Mouse (Mus musculus): ENCODE data around the gene Samd10. TPM values are rescaled to one million over a fixed set of nuclear protein-coding genes. Genes with fewer than 3 reads are reported as not detected.

The Samd10 gene
- total RNA-seq, 1 experiment from 2014 or later: 8.5 TPM

DNA sequence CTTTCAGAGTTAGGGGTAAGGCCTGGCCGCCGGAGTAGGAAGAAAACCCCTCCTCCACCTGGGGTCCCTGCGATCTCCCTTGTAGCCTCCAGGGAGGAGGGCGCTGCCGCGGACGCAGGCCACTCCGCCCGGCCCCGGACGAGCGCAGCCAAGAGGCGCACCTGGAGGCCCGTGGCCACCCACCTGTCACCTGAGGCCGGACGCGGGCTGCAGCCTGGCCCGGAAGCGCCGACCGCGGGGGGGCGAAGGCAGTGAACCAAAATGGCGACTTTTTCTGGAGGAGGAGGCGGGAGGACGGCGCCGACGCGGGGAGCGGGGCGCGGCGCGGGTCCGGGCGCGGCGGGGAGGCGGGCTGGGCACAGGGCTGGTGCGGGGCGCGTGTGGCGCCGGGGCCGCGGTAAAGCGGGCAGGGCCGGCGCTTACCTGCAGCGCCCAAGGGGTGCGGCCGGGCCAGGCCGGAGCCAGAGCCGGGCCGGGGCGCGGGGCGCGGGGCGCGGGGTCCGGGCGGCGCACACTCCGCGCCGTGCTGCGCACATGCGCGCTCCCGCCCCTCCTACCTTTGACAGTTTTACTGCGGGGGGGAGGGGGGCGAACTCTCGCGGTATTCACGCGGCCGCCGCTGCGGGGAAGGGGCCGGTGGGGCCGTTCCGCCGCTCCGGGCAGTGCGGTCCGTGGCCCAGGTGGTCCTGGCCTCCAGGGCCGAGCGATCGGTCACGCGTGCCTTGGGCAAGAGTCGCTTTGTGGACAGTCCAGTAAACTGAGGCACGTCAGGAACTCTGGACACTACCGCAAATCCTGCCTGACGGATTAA lies 6.6 kb downstream of the Samd10 start, which contains the start of gene Zfp512b:
TSS of gene Zfp512b (minus strand) at position 573 of the 811 bp plus-strand sequence.
- DNase-seq: peak; percentile 88

DNA sequence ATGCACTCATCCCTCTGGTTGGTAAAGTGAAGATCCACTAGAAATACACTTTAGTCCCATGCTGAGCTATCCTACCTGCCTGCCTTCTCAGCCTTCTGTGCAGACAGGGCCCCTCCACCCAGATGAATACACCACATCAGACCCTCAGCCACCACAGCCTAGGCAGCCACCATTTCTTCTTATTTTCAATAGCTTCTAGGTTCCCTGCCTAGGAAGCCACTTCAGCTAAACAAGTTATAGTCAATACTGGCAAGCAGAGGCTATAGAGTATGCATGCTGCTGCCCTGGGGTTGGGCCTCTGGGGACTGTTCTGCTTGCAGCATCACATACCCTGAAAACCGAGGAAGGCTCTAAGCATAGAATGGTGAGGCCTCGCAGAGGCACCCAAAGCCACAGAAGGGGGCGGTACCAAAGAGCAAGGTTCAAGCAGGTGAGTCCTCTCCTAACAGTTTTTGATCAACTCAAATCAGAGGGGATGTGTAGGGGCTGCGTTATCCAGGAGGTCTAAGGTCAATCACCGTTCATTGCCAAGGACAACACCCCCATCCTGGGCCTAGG lies 7.4 kb downstream of the Samd10 start, which contains the start of gene Prpf6:
TSS of gene Prpf6 (plus strand) at position 341 of the 558 bp plus-strand sequence.
- DNase-seq: peak; percentile 12

DNA sequence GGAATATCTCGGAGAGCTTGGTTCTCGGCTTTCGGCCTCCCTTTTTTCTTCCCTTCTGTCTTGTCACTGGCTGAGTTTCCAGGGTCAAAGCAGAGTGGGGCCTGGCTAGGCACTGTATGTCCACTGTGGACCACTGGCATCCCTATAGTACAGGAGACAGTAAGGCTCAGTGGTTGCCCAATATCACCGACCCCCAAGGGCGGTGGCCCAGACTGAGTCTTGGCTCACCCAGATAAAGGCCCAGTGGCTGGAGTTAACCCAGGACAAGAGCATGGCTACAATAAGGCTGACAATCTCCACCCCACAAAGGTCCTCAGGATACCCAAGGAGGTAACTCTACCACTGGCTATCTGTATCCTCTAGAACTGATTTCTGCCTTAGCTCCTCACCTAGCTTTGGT lies 8.5 kb downstream of the Samd10 start:
- DNase-seq: no peak

DNA sequence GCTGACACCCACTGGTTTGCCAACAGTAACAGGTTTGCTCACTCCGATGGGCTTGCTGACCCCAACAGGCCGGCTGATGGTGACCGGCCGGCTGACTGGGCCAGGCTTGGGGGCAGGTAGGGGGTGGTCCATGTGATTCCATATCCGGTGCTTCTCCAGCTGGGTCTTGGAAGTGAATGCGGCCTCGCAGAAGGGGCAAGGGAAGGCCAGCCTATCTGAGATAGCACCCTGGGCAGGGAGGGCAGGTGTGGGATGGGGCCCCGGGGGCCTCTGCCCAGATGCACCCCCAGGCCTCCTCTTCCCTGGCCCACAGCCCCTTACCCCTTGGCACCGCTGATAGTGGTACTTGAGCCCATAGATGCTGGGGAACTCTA lies 9.3 kb downstream of the Samd10 start:
- DNase-seq: peak; percentile 4

DNA sequence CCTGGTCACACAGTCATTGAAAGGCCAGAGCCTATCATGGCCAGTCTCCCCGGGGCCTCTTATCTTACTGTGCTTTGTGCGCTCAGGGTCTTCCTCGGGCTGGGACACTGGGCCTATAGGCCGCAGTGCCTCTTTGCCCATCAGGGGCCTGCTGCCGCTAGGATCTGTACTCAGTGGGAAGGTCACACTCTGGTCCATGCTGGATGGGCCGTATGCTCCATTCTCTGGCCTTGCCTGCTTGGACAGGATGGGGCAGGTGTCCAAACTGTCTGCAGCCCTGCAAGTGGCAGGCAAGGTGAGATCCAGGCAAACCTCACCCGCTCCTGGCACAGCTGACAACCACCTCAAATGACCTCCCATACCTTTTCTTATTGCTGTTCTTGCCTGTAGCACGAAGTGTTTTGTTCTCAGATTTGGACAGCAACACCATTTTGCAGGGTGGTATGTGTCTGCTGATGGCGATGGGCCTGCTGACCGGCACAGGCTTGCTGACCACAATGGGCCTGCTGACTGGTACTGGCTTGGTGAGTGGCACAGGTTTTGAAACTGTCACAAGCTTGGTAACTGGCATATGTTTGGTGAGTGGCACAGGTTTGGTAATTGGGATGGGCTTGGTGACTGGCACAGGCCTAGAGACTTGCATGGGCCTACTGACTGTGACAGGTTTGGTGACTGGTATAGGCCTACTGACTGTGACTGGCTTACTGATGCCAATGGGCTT lies 9.8 kb downstream of the Samd10 start:
- DNase-seq: peak; percentile 3

DNA sequence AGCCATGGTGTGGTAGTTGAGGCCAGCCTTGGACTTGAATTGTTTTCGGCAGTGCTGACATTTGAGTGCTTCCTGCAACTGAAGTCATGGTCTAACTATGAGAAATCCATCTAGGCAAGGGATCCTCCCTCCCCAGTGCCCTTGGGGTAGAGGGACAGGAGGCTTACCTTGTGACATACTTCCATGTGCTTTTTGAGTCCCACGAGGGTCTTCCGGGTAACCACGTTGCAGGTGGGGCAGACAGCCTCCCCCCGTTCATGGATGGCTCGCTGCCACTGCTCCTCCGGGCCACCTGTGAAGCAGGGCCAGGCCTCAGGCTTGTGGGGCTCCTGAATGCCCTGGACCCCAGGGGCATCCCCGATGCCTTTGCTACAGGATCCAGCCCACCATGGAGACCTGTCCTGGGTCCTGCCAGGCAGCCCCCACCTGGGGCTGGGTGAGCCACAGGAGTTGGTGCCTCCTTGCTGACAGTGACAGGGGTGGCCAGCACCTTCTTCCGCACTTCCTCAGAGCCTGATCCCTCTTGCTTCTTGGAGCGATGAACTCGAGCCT lies 10.7 kb downstream of the Samd10 start:
- DNase-seq: peak; percentile 16

DNA sequence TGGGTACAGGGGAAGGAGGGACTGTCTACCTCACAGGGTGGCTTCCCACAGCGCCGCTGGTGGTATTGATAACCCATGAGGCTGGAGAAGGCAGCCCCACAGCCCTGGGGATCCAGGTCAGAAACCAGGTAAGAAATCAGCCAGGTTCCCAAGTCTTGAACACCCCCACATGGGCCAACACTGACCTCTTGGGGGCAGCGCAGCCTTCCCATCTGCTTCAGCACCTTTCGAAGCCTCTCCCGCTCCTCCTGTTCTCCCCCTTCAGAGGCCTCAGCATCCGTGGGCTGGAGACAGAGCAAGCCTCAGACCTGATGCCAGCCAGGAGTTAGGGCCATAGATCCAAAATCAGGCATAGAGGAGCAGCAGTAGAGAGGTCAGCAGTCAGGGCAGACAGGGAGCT lies 11.2 kb downstream of the Samd10 start:
- peak; percentile 22 for DNase-seq

DNA sequence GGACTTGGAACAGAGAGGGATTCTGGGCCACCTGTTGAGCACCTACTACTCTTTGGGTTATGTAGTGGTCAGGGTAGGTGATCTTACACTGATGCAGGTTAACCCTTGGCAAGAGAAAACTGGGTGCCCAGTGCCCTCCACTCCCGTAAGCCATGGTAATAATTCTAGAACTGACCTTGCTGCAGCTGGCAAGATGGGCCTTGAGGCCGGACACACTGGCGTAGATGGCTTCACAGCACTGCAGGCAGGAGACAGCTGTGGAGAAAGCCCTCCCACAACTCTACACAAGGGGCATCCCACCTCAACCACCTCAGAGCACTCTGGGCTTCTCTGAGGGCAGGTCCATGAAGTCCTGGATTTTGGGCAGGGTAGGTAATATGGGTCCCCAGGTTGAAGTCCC lies 12.9 kb downstream of the Samd10 start:
- DNase-seq: peak; percentile 11

DNA sequence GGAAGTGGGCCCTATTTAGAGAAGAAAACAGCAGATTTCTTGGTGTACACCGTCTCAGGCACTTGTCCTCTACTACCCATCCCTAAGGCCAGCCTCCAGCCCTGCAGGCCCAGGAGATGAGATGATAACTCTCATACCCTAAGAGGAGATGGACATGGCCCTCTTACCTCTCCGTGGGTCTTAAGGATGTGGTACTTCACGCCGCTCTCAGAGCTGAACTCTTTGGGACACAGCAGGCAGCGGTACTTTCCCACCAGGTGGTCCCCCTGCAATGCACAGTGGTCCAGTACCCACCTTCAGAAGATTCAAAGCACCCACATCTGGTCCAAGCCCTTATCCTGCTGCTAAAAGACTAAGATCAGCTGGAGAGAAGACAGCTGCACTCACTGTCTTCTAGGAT lies 13.5 kb downstream of the Samd10 start:
- no peak for DNase-seq

DNA sequence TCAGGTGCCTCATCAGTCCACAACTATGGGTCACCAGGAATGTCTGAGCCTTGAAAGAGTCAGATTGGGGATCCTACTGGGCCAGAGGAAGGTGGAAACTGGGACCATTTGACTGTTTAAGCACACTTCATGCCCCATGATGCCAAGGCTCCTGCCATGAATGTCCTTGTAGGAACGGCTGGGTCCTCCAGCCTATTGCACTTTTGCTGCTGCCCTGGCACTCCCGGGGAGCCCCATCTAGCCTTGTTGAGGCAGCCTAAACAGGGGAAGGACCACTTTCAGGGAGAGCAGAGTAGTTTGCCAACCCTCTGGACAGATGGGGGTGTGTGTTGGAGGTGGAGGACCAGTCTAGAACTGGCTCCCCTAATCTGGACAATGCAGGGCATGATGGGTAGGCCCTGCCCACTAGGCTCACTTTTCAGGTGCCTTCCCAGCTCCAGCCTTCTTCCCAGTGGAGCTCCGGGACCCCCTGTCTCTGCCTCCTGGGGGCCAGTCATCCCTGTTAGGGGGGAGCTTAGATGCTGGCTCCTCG lies 14.5 kb downstream of the Samd10 start, which contains the start of gene Uckl1:
TSS of gene Uckl1 (minus strand) at position 482 of the 532 bp plus-strand sequence.
- no peak for DNase-seq

DNA sequence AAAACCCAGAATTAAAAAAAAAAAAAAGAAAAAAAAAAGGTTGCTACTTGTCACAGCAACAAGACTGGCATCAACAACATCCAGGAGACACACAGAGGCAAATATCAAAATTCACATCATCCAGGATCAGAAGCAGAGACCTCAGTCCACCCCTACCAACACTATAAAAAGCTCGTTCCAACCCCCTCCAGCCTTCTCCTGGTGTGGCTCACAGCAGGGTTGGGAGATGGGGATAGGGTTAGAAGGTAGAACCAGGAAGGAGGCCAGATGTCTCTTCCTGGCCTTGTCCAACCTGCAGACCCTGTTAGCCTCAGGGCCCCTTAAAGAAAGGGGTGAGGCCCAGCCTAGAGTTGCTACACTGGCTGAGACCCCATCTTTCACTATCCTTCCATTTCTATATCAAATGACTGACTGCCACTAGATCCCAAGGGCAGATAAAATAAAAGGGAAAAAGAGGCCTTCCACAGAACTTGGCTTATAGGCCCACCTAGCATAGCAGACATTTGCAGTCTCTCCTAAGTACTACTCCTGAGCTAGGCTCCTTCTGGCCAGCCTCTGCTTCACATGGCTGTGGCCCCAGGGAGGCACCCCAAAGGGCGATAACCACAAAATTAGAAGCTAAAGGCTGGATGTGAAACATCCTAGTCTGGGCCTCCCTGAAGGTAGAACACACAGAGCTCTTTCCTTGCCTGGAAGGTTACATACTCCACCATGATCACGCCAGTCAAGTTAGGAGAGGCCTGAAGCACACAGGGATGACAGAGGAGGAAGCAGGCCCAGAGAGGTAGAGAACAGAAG lies 15.4 kb downstream of the Samd10 start:
- no peak for DNase-seq

DNA sequence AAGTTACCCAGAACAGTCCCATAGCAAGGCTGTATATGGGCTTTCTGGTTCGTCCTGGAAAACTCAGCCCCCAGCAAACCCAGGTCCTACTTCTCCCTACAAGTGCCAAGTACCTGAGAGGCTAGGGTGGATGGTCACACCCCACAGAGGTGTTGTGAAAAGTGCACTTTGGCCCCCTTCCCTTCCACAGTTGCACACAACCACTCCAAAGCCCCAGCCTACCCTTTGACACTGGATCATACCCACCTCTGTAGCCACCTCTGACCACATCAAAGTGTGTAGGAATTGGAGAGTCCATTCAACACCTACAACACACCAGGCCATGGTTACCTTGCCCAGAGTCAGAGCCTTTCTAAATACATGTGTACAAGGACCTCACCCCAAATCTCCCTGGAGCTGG lies 16.1 kb downstream of the Samd10 start:
- DNase-seq: no peak

DNA sequence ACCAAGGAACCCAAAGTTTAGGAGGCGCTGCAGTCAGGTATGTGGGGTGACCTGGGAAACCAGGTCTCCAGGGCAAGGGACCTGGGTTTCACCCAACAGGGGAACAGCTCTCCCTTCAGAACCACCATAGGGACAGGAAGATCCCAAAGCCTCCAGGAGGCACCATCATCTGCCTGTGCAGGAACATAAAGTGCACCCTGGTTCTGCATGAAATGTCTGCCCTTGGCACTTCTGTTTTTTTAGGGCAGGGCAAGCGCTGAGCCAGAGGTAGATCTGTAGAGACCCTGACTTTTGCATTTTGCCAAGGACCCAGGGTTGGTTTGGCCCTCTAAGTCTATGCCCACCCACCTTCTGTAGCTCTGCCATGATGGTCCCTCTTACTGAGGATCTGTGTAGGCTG lies 16.7 kb downstream of the Samd10 start:
- DNase-seq: no peak

DNA sequence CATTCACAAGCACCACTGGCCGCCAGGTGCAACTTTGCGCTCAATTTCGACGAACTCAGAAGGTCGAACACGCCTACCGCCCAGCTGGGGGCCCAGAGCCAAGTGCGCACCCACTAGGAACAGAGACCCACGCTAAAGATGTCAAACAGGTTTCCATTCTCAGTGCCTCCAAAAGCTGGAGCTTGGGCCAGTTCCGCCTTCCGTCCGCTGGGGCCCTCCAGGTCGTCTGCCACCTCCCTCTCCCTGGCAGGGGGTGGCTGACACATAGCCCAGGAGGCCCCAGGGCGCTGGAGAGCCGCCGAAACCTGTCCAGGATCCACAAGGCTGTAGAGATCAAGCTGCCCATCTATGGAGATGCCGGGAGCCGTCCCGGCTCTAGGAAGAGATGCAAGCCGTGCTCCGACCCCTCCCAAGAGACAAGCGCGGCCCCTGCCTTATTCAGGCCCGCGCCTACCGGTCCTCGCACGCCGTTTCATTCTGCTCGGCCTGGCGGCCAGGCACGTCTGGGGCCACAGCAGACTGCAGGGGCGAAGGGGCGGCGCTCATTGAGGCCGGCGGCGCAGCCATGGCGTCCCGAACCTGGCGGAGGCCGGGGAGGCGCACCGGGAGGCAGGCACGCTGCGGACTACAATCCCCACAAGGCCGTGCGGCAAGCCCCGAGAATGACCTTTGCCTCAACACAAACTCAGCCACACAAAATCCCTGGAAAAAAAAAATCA lies 17.5 kb downstream of the Samd10 start:
- DNase-seq: peak; percentile 94

DNA sequence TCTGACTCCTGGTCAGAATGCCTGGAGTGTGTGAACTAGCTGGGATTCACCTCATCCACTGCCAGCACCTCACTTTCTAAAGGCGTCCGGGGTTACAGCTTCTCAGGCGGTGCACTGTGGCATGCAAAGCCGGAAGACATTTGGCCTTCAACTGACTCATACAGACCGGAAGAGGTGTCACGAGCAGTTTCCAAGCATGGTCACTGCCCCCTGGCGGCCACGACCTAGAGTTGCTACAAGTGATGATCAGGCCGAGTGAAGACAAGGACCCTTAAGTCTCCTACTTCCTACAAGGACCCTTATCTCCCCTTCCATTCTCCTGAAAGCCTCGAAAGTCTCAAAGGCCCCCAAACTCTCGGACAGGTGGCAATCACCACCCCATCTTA lies 18.0 kb downstream of the Samd10 start:
- peak; percentile 91 for DNase-seq

DNA sequence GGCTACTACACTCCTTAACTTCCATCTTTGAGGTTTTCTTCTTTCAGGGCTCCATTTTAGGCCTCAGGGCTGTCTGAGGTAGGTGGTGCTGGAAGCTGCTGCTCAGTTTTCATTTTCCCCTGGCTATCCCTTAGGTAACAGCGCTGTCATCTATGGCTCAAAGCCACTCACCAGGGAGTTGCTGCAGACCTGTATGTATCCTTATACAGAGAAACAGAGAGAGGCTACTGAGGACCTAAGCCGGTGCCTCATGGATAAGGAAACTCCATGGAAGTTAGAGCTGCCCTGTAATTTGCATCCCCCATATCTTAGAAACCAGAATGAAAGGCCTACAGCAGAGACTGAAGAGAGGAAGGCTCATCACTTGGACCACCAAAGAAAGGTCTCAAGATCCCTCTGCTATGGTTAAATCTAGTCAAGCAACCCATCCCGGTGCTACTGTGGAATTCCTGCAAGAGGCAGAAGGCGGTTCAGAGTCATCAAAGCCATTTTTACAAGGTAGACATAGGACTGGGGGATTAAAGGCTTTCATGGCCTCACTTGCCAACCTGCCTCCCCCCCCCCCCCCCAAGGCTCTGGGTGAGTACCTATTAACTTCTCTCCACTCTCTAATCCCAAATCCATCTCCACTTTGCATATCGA lies 18.8 kb downstream of the Samd10 start:
- DNase-seq: no peak

DNA sequence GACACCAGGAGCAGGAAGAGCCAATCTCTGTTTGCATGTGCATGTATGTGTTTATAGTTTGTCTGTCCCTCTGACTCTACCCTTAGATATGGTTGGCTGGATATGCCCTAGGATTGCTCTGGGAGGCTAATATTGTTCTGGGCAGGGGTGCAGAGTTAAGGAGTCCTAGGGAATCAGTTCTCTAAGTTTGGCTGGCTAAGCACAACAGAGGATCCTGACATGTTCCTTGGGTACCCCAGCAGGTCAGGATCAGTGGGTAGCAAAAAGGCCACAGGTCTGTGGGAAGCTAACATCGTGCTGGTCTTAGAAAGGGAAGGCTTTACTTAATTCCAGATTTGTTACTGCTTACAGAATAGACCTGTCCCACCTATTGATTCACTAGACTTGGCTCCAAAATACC lies 19.3 kb downstream of the Samd10 start:
- DNase-seq: no peak

DNA sequence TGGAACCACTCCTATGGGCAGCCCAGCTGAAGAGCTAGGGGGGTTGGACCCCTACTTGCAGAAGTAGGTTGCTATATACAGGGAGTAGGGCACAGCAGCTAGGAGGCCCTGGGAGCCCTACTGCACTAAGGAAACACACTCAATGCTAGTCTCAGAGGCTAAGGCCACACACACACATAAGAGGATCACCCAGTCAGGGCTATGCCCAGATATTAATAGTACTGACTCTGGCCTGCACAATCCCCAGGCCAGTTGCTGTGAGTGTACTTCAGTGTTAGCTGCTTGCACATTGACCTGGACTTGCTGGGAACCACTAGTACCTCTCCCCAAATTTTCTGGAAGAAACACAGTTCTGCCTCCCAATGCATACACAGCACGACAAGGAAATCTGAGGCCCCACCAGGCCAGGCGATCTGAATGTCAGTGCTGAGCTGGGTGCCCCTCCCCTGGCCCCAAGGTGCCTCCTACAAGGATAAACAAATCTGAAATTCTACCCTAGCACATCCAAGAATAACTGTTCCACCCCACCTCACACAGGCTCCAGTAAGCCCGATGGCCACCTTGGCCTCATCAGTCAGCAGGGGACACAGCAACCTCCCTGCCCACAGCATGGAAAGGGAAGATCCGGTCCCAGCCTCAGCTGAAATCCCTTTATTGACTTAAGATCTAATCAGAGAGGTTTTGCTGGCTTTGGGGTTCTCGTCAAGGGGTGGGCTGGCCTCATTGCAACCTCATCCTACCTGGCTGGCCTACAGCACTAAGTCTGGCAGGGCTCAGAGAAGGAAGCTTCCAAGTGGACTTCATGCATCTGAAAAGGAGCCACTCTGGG lies 20.0 kb downstream of the Samd10 start:
- peak; percentile 7 for DNase-seq

DNA sequence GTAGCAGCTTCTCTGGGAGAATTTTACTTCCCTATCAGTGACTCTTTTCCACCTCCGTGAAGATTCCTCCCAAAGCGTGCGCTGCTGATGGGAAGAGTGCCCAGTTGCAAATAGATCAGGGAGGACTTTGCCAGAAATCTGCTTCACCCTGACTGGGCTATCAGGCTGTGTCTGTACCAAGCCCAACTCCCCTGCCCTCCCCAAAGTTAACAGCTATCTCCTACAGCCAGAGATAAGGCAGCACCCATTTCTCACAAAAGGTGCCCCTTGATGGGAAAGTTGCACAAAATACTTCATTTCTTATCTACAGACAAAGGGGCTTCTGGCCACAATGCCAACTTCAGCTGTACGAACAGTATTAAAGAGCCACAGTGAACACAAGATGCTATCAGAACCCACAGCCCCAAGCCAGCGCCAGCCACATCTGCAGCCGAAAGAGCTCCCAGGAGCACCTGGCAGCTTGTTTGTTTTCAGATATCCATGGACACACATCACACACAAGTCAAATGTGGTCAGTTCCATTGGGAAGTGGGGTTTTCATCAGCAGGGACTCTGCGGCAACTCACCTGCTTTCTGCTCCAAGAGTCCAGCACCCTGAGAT lies 20.9 kb downstream of the Samd10 start:
- peak; percentile 2 for DNase-seq
